Mouse (Mus musculus) fat pad, adult 2 months (tissue): ENCODE results near the gene Tnfaip1.
A peak's percentile ranks its signal among the peaks of the same experiment; 100 is the strongest.
"Not testable (repeated sequence)": the region's sequence is repeated elsewhere in the genome, so short reads cannot be mapped to it uniquely, and the experiment has no call there.

Experiments
- DNase-seq: peaks from one replicate; pipeline ENCODE4 v3.0.0-alpha.2; 2011; ENCODE audit warnings: low read depth, low spot score; ENCODE audit errors: extremely low read depth

The Tnfaip1 gene

DNA sequence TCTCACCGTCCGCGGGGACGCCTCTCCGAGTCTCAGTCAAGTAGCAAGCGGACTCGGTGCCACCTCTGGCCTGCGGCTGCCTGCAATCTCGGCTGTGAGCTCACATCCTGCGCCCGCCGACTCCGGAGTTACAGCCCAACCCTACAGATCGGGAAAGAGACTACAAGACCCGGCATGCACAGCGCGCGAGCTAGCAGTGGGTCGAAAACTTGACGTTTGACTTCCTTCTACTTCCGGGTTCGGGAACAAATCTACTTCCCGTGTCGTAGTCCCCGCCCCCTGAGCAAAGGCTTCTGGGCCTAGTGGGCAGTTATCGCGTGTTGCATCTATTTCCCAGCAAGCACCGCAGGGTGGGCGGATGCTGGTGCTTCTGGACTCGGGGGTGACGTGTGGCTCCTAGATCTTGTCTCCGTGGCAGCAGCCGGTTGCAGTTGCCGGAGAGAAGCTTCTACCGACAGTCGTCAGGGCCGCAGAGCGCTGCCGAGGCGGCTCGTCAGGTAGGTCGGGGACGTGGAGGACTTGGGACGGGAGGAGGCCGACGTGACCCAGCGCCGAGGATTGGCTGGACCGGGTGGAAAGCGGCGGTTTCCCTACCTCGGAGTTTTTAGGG is at the start of gene Tnfaip1, which contains the start of gene Ift20:
TSS of gene Tnfaip1 (minus strand) at position 253 of the 610 bp plus-strand sequence.
TSS of gene Ift20 (plus strand) at position 282 of the 610 bp plus-strand sequence.
- DNase-seq: peak; percentile 95

DNA sequence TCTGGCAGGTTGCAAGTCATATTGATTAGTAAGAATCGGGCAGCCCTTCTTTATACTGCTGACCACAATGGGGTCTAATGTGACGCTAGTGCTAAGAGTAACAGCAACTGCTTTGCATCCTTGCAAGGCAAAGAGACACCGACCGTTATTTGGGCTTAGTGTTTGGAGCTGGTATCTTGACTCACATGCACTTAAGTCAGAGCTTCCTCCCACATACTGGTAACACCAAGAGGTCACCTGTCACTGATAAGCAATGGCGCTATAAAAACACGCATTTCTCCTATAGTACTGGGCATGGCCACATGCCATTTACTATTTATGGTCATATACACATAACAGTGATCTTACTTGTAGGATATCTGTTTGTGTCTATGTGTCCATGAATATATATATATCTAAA is 46.7 kb upstream of the Tnfaip1 start:
- DNase-seq: no peak

DNA sequence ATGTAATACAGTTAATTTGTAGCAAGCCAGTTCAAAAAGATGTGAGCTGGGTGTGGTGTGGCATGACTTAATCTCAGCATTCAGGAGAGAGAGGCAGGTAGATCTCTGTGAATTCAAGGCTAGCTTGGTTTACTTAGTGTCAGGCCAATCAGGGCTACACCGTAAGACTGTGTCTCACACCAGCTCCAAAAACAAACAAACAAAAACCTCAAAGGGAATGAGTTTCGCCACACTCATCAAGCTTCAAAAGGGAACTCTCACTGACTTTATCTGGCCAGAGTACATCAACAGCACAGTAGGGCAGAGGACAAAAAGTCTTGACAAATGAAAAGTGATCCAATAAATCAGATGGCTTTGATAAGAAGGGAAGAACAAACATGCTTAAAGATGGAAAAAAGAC is 38.8 kb upstream of the Tnfaip1 start:
- no peak for DNase-seq

DNA sequence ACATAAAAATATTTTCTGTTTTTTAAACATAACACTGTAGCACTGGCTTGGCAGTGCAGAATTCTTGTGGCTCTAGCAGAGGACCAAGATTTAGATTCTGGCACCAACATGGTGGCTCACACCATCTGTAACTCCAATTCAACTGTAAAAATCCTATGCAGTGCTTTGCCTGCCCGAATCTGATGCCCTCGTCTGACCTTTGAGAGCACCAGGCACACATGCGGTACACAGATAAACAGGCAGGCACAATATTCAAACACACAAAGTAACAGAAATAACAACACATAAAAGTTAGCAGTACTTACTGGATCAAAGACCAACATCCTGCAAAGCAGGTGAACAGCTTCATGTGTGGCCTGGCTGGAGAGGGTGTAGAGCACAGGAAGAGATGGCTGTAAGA is 38.4 kb upstream of the Tnfaip1 start:
- no peak for DNase-seq

DNA sequence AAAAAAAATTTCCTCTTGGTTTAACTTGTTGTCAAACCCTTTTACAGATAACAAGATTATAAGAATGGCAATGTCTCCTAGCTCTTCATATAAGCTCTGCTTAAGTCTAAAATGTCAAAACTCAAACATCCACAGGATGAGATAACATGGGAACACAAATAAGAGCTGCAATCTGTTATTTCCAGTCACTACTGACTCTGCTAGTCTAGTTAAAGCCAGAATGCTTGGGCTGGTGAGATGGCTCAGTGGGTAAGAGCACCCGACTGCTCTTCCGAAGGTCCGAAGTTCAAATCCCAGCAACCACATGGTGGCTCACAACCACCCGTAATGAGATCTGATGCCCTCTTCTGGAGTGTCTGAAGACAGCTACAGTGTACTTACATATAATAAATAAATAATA is 37.9 kb upstream of the Tnfaip1 start:
- DNase-seq: not testable (repeated sequence)

DNA sequence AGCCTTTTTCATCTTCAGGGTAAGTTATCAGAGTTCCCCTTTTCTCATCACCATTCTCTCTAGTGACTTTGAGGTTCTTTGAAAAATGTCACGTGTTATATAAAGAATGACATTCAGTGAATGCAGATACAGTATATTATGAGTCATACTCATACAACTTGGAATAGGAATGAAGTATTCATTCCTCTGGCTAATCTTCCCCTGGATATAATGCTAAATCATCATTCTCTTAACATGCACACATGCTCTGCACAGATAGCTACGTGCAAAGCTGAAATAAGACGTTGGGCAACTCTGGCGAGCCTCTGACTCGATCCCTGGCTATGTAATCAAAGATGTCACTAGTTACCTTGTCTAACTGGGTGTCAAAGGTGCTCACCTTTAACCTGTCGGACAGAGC is 35.7 kb upstream of the Tnfaip1 start:
- no peak for DNase-seq

DNA sequence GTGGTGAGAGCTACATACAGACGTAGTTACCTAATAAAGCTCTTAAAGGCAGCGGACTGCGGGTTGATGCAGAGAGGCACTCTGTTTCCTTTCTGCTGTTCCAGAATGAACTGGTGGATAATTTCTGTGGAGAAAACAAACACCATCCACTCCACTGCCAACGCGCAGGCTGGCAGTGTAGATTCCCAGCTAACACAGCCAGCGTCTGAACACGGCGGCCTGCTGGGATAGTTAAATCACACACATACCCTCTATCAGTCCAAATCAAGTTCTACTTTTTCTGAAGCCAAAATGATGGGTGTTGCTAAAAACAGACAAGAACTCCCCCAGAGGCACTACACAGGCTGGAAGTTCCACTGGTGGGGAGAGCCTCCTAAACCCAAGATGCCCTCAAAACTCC is 35.3 kb upstream of the Tnfaip1 start:
- no peak for DNase-seq

DNA sequence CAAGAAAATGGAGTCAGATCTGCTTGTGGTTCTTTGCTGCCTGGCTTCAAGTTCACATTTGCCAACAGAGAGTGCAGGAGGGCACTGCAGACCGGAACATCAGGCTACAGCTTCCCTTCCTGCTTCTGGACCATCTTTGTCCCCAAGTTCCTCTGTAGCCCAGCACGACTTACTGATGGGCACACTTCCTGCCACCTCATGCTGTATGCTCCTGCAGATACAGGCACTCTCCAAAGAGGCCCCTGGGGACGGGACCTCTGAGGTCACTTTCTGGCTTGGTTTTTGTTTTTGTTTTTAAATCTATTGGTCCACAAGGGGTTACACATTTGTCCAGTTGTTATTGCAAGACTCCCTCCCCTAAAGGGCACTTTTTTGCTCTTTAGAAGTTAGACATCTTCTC is 33.7 kb upstream of the Tnfaip1 start:
- DNase-seq: no peak

DNA sequence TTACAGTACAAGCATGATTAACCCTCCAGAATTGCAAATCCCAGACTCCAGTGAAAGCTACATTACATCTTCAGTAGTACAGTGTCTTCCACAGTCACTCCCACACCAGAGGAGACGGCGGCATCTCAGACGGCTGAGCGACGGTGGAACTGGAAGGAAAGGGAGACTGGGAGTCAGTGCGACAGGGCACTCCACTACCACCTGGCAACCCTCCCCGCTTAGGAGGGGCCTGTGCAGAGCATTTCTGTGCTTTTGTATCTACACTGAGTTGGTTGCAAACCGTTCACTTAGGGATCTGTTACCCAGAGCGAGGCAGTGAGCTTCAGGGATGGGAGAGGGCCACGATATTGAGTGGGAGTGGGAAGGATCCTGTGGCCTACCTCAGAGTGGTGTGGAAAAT is 32.7 kb upstream of the Tnfaip1 start:
- DNase-seq: no peak

DNA sequence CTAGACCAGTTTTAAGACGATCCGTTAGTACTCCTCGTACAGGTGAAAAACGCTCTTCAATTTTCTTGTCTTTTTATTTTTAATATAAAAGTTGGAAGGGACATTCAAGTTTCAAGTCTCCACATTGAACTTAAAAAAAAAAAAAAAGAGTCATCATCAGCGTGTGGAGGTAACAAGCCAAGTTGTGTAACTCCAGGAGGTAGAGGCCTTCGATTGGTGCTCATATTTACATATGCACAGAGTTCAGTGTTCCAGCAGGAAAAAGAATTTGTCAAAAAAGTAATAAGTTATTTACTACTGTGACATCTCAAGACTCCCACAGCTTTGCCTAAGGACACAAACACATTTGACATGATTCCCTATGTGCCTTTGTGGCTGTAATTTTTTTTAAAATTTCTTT is 31.5 kb upstream of the Tnfaip1 start:
- no peak for DNase-seq

DNA sequence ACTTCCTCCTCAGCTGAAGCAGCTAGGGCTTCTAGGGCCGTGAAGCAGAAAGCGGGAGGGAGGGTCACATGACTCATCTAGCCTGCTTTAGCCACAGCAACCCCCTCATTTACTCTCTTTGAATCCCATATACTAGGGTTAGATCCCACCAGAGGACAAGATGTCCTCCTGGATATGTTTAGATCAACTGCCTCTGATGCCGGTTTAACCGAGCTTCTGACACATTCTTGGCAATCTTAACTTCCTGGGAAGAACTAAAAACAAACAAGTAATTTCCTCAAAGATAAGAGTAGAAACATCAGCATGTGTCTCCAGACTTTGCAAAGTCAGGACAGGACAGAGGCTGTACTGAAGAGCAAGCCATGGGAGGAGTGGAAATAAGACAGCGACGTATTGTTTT is 30.6 kb upstream of the Tnfaip1 start:
- DNase-seq: no peak

DNA sequence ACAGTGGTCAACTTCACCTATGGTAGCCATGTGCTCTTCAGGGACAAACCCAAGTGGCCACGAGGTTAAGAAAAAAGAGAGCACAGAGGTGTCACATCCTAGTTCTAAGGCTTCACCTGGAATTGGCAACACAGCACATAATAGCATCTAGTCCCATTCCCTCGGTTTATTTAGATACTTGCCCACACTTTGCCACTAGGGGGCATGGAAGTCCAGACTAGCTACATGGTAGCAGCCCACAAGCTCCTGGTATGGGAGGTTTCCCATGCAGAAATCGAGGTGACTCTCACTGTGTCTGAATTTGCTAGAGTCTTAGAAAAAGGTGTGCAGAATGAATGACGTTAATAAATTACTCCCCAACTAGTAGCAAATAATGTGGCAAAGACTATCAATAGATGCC is 24.3 kb upstream of the Tnfaip1 start:
- DNase-seq: no peak

DNA sequence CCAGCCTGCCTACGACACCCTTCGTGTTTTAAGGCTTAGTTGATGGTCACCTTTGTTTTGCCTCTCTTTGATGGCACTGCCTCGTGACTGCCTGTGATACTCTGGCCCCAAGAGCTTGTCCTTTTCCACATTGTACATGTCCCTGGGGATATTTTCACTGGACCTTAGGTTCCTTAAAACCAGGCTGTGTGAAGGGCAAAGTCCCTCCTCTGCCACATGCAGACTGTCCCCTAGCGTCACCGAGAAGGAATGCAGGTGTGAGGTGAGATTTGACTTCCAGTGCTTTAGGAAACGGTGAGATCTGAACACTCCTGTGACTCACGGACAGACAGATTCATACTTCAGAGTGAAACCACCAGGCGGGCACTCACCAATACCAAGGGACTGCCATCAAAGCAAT is 21.1 kb upstream of the Tnfaip1 start:
- DNase-seq: no peak

DNA sequence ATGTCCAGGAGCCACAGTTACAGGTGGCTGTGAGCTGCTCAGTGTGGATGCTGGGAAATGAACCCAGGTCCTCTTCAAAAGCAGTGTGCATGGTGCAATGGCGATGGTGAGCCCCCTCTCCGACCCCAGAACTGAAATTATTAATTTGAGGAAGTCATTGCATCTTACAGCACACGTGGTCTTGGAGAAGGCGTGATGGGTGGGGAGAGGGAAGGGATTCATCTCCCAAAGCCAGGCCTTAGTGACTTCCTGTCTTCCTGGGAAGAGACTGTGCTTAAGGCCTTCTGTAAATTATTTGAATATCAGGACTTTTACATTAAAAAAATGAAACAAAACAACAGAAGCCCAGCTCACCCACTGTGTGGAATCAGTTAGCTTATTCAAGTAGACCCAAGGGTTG is 19.9 kb upstream of the Tnfaip1 start:
- DNase-seq: no peak

DNA sequence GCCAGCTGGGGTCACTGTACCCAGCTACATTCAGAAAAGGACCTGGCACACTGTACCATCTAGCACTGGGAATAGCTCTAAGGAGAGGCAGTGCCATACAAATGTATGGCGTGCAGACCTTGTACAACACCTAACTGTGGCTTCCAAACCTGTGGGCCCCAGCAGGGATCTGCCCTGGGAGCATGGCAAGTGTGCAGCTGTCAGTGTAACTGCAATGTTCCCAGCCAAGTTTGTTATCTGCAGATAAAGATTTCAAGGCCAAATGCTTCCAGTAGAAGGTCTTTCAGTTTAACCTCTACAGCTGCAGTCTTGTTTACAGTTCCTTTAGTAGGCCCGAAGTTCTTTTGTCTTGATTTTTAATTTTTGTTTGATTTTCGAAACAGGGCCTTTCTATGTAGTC is 19.5 kb upstream of the Tnfaip1 start:
- no peak for DNase-seq

DNA sequence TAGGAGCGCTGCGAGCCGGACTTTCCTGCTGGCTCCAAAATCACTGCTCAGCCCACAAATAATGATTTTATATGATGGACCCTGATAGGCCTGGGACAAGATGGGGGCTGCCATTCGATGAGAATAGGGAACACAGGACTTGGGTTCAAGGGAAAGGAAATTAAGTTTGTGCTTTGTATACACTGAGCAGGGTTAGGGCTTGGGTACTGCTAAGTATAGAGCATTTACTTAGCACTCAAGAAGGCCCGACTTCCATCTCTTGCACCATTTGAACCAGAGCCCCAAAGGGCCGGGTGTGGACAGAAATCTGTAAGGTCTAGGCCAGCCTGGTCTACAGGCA is 14.9 kb upstream of the Tnfaip1 start:
- DNase-seq: no peak

DNA sequence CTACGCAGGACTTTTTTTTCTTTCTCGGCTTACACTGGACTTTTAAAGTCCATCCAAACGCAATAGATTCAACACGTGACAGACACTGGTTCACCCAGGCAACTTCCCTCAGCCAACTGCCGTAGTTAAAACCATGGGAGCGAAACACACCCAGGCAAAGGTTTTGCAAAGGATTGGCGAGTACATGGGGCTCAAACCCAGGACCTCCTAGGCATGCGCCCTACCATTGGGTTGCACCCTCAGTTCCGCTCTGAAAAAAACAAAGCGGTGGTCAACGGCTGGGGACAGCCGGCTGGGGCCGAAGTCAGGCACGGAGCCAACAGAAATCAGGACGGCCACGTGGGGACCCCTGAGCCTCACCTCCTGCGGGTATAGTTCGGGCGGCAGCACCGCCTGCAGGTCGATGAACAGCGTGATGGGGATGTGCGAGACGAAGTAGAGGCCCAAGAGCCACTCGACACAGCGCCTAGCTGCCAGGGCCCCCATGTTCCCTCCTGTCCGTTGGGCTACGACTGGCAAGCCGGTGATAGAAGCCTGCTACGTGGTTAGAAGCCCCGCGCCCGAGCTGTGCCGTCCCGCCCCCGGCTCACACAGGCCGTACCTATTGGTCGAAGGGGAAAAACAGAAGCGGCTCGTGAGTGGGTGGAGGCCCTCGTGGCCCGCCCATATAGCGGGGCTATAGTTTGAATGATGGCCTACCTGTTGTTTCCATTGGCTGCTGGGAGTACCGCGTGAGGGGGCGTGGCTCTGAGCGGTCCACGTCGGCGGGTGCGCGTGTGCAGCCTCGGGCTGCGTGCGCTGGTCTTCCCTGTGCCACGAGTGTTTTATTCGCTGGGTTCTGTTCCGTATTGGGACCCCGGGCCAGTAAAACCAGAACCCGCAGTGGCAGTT is 14.3 kb upstream of the Tnfaip1 start, which contains the start of gene Tmem97:
TSS of gene Tmem97 (minus strand) at position 610 of the 891 bp plus-strand sequence.
- DNase-seq: peak; percentile 78

DNA sequence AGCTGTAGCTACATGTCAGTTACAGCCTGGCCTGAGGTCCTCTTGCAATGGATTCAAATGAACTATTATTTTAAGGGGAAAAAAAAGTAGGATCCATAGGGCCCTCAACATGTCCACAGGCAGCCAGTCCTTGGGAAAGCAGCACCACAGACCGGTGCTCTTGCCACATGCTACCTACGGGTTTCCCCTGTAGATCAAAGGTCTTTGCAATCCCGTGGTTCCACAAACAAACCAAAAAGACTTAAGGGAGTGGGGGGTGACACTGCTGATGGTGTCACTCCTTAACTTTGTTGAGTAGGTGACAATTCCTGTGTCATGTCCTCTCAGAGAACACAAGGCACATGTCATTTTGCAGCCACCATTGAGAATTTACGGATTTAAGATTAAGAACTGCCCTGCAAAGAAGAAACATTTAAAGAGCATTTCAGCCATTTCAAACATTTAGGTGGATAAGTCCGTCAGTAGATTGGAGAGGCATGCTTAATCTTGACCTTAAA is 13.4 kb upstream of the Tnfaip1 start:
- DNase-seq: no peak

DNA sequence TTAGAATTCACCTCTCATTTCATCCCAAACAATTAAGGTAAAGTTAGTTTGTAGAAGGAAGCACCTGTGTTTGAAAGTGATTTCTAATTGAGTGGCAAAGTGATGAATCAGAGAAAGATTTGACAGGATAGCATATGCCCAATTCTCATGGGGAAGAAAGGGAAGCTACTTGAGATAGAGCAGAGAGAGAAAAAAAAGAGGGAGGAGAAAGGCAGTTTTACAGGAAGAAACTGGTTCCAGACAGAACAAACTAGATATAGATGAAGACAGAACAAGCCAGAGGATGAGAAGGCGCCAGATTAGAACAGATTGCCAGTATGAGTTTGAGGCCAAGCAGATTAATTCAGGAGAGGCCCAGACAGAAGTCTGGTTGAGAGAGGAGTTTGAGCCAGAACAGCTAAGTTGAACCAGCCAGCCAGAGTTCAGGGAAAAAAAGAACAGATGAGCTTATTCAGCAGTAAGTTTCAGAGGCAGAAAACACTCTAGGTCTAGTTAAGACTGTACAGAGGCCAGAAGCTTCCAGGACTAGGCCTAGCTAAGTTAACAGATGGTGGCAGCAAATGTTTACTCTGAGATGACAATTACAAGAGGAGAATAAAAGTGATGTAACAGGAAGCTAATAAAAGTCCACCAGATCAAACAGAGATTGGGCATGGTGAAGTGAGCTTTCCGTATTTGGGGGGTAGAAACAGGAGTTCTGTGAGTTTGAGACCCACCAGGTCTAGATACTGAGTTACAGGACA is 11.8 kb upstream of the Tnfaip1 start:
- DNase-seq: no peak

DNA sequence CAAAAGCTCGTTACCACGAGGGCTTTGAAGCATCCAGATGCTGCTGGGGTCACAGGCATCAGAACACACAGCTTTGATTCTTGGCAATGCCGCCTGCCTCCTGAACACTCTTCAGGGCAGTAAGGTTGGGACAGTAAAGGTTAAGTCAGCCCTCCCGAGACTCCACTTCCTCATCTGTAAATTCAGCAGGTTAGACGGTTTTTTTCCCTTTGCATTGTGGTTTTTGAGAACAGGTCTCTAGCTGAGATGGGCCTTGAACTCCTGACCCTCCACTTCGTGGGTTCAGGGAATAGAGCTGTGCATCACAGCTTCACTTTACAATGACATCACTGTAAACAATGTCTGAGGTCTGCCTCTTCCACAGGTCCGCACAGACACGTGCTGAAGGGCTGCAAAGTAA is 9.0 kb upstream of the Tnfaip1 start:
- DNase-seq: no peak

DNA sequence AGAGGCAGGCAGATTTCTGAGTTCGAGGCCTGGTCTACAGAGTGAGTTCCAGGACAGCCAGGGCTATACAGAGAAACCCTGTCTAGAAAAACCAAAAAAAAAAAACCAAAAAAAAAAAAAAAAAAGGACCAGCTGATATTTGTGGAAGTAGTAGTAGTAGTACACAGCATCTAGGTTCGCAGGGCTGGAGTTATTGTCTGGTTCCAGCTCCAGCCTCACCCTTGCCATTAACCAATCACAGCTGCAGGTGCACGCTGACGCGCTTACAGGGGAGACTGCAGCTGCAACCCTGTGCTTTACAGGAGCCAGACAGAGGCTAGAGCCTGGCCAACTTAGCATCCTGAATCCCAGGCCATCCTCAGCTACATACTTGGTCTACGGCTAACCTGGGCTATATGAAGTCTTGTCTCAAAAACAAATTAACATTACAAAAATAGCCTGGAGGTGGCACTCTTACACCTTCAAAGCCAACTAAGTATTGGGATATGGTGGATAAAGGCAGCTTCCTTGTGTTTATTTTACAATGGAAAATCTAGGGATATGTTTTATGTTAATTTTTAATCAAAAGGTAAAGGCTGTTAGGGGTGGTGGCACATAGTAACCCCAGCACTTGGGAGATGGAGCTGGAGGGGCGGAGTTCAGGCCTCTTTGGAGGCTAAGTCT is 8.4 kb upstream of the Tnfaip1 start:
- no peak for DNase-seq
